Mouse (Mus musculus) neutrophil, adult 5-6 weeks (primary cell): ENCODE data around the gene Ablim2. TPM values are rescaled to one million over a fixed set of nuclear protein-coding genes. Genes with fewer than 3 reads are reported as not detected.

Experiments used
- ATAC-seq: fragments of 151-379, 151-347 bp; 2 replicates; pipeline ENCODE4 v1.8.0; 2017; ENCODE audit warnings: mild to moderate bottlenecking, moderate TSS enrichment; ENCODE audit not compliant: insufficient number of reproducible peaks, poor library complexity, low FRiP score, severe bottlenecking; ENCODE audit errors: extremely low read depth
- total RNA-seq: library from RNA; stranded (forward); fragments of 200-1000 nt; gene quantifications from 2 replicates; pipeline ENCODE4 v1.2.3, GENCODE M21; 2017

Ablim2 gene
- total RNA-seq, 1 experiment from 2014 or later = not detected

DNA sequence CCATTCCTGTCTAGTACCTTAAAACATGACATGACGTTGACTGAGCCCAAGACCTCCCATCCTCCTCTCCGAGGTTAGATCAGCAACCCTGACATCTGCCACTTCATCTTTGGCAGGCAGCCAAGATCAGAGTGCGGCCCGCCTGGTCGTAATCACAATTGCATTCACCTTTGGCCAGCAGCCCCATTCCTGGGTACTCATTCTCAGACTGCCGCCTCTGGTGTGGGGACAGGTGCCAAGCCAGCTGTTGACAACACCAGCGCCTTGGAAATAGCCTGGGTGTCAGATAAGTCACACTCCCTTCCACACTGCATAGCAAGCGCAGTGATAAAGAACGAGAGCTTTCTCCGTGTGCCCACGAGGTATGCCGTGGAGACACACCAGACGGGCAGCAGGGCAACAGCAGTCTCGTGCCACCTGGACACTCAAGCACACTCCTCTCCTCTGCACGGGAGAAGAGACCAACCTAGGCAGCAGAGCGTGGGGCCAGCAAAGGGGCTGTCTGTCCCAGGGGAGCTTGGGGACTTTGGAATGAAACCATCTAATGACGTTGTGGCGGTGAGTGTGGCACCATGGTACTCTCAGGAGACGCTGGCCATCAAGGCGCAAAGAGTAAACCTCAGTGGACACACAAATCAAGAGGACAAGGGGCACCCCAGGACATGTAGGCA lies 20.3 kb upstream of the Ablim2 start:
- no peak for ATAC-seq

DNA sequence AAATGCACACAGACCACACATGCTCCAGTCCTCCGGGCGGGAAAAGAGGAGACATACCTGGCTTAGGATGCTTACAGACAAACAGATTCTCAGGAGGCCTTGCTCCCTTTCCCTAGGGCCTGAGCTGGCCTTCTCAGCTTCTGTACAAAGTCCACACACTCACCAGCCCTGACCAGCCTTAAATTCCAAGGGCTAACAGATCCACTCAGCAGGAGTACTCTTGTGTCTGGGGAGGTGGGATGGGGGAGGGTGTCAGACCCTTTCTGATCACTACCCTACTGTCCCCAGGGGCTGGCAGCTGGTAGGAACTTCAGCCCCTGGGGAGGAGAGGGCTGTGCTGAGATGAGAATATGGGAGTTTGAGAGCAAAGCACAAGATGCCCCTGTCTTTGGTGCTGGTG lies 18.7 kb upstream of the Ablim2 start:
- ATAC-seq = no peak

DNA sequence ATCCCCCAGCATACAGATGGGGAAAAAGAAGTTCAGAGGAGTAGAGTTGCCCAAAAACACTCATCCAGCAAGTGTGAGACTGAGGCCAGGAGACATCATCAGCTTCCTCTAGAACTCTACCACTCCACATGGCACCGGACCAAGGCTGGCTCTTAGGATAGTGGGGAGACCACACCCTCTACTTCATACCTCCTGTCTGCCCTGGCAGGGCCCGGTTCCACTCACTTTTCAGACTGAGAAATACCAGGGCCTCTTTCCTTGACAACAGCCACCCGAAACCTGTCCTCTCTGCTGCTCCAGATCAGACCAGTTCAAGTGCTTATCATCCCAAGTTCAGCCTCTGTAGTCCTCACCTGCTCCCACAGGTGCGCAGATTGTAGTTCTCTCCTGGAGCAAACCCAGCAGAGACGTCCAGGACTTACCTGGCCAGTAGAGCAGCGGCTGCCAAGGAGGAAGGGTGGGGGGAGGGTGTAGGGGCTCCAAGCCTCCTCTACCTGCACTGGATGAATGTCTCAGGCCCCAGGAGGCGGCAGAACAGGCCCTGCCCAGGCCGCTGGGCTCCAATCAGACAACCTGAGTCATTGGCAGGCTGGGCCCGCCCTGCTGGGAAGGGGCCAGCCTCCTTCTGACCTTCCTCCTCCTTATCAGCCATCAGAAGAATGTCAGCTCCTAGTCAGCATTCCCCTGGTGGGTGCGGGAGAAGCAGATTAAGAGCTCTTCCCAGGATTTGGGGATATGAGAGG lies 18.0 kb upstream of the Ablim2 start, which contains the start of gene Sh3tc1:
TSS of gene Sh3tc1 (minus strand) at position 452 of the 743 bp plus-strand sequence.
- no peak for ATAC-seq

DNA sequence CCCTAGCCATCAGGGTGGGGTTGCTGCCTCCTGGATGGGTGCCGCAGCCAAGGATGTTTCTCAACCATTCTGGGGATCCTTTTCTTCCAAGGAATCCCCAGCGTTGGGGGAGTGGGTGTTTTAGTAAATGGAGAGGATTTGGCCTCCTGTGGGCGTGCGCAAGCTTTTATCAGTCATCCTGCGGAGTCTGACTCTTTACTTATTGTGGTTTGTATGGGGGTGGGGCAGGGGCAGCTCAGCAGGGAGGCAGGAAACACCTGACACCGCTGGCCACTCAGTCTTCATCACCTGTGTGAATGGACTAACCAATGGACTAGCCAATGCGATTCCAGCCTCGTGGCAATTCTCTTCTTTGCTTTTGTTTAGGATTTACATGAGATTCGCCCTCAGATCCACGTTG lies 17.0 kb upstream of the Ablim2 start:
- ATAC-seq = no peak

DNA sequence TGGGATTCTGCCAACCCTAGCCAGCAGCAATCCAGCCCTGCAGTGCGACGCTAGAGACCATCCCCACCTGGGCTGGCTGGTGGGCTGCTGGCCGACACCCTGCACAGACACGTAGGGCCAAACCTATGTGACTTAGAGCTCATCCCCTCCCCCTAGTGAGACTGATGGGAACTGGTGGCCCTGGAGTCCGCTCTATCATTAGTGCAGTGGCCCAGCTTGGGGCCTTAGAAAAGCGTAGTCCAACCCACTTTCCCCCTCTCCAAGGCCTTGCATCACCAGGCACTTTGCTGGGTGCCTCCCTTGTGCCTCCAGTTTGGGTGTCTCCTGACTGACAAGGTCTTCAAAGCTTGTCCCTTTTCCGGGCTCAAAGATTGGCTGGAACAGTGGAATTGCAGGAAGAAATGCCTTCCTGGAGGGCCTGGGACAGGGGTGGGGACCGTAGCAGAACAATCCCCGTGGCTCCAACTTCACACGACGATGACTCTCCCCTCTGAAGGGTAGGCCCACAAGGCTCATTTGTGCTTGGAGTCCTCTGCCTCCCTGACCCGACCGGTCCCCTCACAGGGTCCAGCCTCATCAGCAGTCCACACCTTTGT lies 16.4 kb upstream of the Ablim2 start:
- ATAC-seq = no peak

DNA sequence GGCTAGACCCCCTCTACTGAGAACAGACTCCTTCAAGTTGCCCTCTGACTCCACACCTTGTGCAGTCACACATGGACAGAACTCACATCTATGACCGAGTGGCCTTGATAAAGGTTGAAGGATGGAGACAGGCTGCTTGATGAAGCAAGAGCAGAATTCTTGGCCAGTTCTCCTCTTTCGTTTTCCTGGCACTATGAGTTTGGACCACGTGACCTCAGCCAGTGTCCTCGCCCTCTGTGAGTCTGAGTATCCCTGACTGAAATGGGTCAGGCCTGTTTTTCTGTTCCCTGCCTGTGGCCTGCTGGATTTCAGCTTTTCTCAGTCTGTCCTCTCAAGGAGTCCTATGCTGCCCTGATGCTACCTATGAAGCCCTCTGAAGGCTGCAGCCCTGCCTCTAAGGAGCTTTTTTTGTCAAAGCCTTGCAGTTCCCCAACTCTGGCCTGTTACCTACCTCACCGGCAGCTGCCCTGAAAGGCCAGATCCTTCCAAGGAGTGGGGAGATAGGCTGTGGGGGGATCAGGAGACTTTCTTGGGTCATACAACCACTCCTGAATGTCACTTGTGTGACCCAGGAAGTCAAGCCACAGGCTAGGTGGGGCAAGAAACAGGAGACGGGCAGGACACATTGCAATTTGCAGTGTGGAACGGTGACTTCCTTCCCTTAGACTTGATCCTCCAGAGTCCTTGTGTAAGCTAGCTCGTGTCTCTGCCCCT lies 14.3 kb upstream of the Ablim2 start:
- ATAC-seq = no peak

DNA sequence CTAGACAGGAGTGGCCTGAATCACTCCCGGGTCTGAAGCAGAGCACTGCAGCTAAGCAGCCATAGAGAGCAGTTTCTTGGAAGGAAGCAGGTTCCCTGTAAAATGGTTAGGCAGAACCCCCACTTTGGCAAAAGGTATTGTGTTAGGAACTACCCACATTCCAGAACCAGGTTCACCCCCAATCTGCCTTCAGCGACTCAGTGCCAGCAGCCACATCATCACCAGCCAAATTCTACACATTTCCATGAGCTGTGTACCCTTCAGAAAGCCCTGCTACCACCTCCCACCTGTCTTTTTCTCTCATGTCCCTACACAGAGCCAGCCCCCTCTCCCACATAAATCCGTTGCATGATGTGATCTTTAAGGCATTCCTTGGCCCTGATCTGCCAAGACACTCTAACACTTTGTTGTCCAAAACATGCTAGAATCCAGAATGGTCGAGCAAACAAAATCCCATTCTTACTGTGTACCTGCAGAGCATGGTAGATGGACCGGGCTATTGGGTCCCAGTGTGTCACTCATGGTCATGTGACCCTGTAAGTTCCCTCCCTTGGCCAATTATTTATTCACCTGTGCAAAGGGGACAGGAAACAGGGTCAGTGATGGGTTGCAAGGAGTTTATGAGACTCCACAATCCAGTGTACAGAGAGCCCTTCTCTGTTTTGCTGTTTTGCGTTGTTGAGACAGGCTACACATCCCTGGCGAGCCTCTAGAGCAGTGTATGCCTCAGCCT lies 13.5 kb upstream of the Ablim2 start:
- no peak for ATAC-seq

DNA sequence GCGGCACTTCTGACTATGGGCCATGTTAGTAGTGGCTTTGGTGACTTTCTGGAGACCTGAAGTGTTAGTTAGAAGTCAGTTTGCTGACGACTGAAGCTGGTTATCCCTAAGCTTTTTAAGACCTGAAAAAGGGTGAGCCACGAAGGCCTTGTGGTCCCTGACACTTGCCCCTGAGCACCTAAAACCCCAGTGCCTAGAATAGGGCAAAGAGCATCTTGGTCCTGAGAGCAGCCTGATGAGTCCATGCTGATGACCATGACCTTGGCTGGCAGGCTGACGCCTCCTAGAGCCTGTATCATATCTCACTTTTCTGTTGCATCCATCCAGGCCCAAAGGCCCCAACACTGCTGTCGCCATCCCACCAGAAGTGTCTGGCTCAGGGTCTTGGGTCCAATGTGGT lies 12.3 kb upstream of the Ablim2 start:
- ATAC-seq = no peak

DNA sequence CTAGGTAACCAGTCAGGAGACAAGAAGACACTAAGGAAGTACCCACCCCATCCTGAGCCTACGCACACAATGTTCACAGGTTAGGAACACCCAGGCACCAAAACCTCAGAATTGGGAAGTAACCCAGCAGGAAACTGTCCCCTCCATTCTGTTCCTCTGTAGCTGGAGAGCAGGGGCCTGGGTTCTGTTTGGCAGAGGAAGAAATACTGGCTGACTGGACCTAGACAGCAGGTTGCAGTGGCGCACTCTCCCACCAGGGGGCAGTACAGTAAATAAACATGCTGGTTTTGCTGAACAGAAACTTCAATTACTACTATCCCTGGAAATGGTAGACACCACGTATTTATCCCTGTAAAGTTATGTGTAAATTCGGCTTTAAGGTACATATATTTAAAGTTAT lies 10.8 kb upstream of the Ablim2 start:
- ATAC-seq = peak; percentile 63

DNA sequence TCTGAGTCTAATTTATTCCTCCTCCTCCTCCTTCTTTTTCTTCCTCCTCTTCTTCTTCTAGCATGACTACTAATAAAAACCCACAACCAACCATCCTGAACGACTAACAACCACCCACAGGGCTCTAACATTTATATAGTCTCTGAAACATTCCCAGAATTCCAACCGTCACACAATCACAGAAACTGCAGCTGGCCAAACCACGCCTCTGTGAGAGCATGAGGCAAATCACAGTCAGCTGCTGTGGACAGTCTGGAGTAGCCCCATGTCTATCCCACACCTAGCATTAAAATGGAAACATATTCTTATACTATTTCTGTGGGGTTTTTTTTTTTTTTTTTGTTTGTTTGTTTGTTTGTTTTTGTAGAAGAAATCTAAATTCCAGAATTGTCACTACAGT lies 8.3 kb upstream of the Ablim2 start:
- ATAC-seq = no peak

DNA sequence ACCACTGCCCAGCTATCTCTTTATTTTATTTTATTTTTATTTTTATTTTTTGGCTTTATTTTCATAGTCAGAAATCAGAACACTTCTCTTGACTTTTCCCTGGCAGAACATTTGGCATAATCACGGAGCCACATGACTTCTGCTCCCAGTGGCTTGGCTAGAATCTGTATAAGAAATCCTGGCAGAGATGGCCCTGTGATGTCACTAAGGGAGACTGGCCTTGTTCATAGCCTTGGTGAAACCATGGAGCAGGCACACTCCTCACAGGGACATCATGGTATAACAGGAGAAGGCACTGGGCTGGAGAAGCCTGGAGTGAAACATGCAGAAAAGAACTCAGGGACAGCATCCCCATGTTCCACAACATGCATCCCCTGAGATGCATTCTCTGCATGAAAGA lies 7.7 kb upstream of the Ablim2 start:
- ATAC-seq = no peak

DNA sequence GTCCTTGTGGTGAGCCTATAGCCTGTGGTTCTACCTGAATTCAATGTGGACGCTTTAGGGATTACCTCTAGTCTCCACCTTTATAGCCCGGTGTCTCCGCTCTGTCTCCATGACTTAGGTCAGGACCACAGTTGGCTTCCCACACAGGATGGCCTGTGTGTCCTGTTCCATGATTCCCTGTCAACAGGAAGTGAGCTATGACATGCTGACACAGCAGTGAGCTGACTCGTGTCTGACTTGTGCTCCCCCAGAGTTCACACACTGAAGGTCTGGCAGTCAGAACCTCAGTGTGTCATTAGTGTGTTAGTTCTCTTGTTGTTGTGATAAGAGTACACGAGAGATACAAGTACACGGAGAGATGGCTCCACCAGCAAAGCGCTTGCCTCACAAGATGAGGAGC lies 6.7 kb upstream of the Ablim2 start:
- ATAC-seq = no peak

DNA sequence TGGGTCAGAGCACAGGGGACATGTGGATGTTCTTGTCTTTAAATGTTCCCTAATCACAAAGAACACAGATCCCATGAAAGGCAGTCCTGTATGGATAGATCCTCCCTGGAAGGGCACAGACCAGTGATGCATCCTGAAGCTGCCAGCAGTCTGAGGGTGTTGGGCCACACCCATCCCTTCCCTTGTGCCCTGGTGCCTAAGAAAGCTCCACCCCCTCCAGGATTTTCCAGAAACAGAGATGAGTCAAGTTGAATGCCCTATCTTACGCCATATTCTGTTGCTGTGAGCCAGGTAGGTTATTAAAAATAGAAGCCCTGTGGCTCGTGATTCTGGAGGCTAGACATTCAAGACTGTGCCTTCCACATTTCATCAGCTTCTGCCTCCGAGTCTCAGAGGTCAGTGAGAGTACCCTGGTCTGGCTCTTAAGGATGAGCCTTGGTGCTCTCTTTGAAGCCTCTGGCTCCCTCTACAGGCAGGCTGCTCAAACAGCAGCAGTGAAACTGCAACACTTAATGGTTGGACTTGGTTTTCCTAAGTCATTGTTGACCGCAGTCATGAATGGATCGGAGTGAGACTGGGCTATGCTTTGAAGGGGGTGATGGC lies 2.4 kb upstream of the Ablim2 start:
- peak; percentile 43; the same call in 1 of the 2 replicates for ATAC-seq

DNA sequence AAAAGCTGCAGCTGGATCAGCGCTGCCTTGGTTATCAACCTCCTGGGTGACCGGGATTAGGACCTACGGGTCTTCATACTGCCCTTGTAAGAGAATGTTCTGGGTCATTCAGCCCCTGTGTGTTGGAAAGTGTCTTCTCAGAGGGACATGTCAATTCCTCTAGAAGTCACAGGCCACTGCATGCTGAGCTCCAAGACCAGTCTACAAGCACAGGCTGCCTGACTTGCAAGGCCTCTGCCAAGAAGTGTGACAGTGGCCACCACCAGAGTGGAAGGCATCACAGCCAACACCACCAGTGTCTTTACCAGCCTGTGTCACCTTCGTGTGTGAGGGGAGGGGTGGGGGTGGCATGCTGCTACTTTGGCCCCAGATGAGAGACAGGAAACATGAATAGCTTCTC lies 1.7 kb upstream of the Ablim2 start:
- ATAC-seq = no peak

DNA sequence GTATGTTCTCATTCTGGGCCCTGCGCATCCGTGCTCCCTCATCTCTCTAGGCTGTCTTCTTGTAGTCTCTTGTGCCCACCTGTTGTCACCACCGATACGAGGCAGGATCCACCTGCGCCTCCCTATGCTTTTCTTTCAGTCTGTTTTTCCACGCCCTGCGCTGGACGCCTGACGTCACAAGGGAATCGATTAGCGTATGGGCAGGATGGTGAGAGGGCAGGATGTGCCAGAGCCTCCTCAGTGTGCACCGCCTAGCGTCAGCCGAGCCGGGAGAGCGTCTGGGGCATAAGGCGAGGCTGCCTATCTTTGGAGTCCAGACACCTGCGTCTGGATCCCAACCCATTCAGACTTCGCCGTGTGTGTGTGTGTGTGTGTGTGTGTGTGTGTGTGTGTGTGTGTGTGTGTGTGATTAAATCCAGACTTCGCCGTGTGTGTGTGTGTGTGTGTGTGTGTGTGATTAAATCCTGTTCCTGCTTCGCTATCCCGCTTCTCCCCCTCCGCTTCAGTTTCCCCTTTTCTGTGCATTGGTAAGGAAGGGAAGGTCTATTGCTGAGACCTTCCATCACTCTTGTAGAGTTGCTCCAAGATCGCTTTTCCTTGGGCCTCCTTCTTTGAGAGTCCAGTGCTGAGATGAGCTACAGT lies 562 bp upstream of the Ablim2 start:
- no peak for ATAC-seq

DNA sequence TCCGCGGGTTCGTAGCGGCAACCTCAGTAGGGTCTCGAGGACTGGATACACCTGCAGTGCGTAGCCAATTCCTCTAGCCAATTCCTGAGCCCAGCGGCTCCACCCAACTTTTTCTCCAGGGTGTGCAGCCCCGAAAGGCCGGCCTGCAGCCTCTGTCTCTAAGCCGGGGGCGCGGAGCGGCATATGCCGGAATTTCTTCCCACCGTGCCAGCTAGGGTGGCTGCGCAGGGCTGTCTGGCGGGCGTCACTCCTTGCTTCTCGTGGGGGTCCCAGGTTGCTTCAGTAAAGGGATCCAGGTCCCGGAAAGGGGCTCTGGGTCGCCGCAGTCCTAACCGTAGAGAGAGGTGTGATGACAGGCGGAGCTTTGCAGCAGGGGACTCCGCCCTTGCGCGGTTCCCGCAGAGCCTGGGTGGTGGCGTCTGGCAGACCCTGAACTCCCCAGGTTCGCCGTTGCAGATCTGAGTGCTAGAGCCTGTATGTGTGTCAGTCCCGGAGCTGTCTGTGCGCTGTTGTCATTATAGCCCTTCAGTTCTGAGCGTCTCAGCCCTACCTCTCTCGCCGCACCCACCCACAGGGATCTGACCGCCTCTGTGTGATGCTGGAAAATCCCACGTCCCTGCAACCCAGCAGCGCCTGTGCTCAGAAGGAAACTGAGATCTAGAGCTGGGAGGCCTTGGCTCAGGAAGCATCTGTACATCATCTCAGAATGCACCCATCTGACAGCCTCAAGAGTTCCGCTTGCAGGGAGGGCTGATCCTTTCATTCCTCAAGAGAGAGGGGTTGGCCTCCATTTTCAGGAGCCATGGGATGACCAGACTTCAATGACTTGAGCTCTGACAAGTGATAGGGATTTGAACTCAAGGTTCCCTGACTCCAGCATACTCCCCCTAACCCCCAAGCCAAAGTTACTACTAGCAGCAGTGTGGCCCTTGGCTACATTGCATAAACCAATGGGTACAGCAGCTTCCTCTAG lies 687 bp downstream of the Ablim2 start:
- no peak for ATAC-seq

DNA sequence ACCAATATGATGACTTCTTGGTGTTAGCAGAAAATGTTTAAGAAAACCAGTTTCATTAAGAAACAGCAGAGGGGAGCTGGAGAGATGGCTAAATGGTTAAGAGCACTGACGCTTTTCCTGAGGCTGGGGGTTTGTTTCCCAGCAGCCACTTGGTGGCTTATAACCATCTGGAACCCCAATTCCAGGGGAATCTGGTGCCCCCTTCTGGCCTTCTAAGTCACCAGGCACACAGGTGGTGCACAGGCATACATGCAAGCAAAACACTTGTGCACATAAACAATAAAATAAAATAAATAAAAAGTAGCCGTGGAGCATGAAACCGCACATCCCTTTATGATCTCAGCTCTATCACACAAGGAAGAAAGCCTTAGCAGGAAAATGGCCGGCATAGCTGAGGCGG lies 3.6 kb downstream of the Ablim2 start:
- no peak for ATAC-seq
